Mouse (Mus musculus) layer of hippocampus, postnatal 36 days (tissue): ENCODE data around the gene Lrrc74a. TPM values are rescaled to one million over a fixed set of nuclear protein-coding genes. Genes with fewer than 3 reads are reported as not detected.

Experiments used
- DNase-seq, 2 experiments: peaks; one replicate each; pipeline ENCODE4 v3.0.0; 2022
- total RNA-seq, 2 experiments: library from RNA; stranded (reverse); gene quantifications; 2 replicates each; pipeline ENCODE4 v1.2.3; 2021

The Lrrc74a gene
- total RNA-seq, 2 experiments from 2014 or later: not detected

DNA sequence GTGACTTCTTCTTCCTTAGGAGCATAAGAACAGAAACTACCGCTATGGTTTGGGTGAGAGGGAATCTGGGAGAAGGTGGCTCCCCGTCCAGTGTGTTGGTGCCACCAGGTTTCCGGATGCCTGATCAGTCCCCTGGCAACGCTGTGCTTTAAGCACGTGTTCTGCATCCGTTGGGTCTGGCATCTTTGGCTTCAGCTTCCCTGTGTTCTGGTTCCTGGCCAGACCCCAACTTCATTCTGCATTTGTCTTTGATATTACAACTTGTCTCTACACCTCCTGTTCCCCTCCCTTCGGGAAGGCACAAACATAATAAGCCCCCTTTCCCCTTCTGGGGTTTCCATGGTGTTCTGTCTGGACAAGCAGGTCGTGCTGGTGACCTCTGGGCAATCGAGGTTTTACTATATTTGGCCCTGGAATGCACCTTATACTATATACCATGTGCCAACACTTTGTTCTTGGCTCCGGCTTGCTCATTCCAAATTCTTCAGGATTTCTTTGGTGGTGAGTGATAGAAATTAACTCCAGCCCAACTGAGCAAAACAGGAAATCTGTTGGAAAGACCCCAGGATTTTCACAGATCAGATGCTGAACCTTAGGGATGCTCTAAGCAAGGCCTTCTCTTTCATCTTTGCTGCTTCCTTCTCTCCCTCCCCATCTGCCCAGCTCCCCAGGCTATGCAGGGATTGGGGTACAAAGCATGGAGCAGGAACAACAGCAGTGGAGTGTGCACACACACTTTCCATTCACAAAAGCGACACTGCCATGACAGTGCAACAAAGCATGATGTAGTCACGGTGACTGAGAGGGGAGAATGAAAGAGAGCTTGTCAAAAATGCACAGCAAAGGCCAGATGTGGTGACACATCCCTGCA lies 52.2 kb downstream of the Lrrc74a start:
- DNase-seq: no peak

DNA sequence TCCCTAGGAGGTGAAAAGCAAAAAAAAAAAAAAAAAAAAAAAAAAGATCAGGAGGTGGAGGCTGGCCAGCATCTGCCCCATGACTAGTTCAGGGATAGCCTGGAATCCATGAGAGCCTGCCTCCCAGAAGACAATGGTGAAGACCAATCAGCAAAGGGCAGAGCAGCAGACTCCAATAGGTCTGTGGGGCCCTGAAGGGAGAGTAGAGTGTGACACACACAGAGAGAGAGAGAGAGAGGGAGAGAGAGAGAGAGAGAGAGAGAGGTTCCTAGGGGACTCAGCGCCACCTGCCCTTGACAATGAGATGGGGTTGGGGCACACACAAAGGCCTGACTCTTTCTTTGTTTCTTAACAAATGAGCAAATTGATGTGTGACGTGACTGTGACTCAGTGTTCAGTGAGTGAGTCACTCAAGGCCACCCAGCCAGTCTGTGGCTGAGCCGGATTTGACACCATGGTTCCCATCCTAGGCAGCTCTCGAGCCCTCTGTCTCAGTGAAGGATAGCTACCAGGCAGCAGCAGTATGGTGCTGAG lies 52.9 kb downstream of the Lrrc74a start:
- DNase-seq: no peak

- DNase-seq: no peak
Measured at GRCm38 (mm10) chr12:86790100-86790848, 56.1 kb downstream of the Lrrc74a start.

DNA sequence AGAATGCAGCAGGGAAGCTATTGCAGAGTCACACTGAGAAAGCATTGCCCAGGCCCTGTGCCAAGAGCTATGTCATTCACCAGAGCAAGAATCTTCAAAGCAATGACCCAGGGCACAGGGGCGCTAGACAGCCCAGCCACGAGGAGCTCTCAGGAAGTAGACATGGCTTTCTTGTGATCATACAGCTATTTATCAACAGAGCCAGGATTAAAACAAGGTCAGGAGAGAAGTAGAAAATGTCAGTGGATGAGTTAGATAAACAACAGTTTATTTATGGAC lies 56.6 kb downstream of the Lrrc74a start:
- no peak for DNase-seq

DNA sequence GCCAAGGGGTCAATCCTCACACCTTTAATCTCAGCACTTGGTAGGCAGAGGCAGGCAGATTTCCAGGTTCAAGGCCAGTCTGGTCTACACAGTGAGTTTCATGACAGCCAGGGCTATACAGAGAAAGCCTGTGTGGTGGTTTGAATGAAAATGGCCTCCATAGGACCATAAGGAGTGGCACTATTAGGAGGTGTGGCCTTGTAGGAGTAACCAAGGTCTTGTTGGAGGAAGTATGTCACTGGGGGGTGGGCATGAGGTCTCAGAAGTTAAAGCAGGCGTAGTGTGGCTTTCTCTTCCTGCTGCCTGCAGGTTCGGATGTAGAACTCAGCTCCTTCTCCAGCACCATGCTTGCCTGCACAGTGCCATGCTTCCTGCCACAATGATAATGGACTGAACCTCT lies 57.8 kb downstream of the Lrrc74a start:
- no peak for DNase-seq

DNA sequence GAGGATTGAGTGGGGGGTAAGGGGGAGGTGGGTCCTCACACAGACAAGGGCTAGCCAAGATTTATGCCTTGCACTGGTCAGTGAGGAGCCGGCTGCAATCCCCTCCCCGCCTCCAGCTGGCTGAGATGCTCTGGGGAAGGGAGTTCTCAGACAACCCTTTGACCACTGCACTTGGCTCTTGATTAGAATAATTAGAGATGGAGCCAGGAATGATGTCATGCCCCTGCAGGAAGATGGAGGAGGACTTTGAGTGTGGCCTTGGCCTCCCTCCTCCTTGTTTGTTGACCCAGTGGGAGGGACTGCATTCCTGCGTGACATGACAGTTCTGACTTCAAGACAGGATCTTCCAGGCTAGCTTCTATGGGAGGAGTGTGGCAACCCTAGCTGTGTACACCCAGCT lies 59.7 kb downstream of the Lrrc74a start:
- no peak for DNase-seq

- DNase-seq: no peak
Measured at GRCm38 (mm10) chr12:86794331-86794730, 60.2 kb downstream of the Lrrc74a start.

DNA sequence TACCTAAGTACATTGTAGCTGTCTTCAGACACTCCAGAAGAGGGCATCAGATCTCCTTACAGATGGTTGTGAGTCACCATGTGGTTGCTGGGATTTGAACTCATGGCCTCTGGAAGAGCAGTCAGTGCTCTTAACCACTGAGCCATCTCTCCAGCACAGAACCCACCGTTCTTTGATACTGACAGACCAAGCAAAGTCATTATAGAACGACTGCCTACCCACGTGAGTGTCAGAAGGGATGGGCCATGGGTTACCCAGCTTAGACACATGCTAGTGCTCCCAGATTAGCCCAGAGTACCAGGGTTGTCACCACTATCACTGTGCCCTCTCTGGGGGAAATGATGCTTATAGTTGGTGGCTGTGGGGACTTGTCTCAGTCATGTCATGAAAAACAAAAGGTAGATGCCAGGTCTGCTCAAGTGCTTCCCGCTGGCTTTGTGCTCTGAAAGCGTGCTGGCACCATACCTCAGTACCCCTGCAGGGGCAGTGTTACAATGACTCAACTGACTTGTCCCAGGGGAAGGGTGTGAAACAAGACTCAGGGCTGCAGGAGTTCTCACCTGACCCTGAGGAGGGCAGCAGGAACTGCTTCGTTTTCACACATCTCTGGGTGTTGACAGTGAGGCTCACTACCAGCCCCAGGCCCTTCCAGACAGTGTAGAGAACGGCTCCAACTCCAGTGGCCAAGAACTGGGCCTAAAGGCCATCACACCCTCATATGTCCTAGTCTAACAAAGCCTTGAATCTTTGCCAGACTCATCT lies 61.1 kb downstream of the Lrrc74a start:
- DNase-seq: no peak

GRCm38 (mm10) chr12:86795838-86796232 lies 61.7 kb downstream of the Lrrc74a start:
- DNase-seq: peak; percentile 75 to 79

- DNase-seq: no peak
Measured at GRCm38 (mm10) chr12:86796351-86796750, 62.2 kb downstream of the Lrrc74a start.

- no peak for DNase-seq
Measured at GRCm38 (mm10) chr12:86797771-86798170, 63.6 kb downstream of the Lrrc74a start.

DNA sequence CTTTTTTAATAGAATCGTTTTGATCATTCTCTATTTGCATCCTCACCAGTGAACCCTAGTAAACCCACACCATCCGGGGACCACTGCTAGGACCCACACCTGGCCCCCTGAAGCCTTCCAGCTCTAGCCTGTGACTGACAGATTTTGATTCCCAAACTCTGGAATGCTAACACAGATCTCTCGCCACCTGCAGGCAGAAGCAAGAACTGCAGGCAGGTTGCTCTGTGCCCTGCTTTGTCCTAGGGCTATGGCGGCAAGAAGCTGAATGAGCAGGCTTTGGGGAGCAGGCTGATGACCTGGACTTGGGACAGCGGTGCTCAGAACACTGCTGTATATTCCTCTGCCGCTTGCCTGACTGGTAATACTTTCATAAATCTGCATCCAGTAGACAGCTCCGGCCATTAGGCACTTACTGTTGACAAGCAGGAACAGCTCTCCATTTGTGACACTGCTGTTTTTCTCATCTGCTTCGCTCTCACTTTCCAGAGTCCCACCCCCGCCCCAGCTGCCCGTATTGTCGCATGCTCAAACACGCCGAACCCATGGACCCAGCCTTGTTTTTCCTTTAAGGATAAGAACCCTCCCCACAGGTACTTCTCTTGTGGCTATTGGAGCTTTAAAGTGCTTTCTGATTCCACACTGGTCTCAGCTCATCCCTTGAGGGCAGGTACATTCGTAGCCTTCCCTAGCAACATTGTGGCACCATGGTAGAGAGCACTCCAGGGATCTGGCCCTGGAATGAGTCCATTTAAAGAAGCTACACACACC lies 64.8 kb downstream of the Lrrc74a start:
- DNase-seq: peak; percentile 87 to 88

DNA sequence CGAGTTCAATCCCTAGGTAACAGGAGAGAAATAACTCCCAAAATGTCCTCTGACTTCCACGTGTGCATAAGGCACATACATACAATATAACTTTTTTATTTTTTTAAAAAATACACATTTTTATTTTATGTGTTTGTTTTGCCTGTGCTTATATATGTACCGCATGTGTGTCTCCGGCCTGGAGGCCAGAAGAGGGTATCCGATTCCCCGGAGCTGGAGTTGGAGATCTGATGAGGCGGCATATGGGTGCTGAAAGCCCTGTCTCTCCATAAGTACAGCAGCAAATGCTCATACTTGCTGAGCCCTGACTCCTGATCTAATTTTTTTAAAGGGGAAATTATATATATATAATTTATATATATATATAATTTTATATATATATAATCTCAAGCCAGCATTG lies 65.6 kb downstream of the Lrrc74a start:
- DNase-seq: no peak

- DNase-seq: no peak
Measured at GRCm38 (mm10) chr12:86800336-86800735, 66.2 kb downstream of the Lrrc74a start.

- no peak for DNase-seq
Measured at GRCm38 (mm10) chr12:86800765-86801147, 66.6 kb downstream of the Lrrc74a start.

GRCm38 (mm10) chr12:86801148-86802004 lies 67.2 kb downstream of the Lrrc74a start:
- DNase-seq: peak; percentile 94

DNA sequence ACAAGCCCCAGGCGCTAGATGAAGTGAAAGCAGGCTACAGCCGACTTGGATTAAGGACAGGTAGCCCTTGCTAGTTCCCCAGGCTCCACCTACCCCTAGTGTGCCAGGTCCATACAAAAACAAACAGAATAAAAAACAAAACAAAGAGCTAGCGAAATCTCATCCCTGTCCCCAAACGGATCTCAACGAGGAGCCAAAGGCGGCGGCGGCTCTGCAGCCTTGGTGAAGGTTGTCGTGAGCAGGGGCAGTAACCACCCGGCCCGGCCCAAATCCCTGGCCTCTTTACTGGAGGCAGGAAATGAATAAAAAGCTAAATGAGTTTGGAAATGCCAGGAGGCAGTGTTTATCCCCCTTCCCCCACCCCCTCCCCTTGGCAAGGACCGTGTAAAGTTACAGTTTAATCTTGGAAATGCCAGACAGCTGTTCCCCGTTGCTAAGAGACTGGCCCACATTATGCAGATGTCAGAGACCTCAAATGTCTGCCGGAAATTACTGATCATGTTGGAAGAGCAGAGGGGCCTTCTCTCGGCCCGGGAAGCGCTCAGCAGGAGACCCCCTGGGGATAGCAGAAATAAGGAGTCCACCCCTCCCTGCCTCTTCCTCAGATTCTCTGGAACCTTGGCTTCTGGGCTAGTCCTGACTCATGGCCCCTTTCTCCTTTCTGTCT lies 68.0 kb downstream of the Lrrc74a start:
- DNase-seq: peak; percentile 39 to 41

DNA sequence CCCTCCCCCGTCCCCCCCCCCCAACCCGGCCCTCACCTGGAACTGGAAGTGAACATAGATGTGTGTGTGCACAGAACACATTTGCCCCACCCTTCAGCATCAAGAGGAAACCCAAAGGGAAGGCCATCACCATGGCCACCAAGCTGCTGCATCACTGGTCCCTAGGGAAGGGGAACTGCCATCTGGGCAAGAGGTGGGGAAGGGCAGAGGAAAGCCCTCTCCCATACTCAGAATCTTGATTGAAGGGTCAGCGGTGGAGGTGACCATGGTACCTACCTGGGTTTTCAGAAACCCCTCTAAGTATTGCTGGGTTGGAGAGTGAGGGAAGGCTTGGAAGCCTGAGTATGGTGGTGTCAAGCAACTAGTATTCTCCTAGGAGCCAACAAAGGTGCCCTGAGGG lies 68.7 kb downstream of the Lrrc74a start:
- no peak for DNase-seq

DNA sequence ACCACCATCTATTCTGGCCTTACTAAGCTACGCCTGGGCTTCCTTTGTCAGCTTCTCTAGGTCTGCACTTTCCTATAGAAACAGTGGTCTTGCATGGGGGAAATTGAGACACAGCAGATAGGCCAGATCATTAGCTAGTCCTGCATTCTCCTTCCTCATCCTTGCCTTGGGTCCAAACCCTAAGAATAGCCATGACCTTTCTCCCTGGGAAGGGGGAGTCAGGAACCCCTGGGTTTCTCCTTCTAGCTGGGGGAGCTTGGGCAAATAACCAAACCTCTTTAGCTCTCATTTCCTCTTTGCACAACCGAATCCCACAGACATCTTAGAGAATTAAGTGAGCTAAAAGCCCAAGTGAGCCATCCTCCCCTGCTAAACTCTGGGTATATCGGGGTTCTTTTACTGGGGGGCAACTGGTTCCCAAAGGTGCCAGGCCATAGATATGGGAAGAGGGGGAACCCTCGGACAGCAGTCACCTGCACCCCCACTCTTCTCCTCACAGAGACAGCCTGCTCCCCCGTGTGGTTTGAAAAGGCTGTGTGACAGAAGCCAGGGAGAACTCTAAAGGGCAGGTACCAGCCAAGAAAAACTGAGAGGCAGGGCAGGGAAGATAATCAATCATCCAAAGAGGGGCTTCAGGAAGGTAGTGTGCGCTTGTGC lies 69.6 kb downstream of the Lrrc74a start:
- no peak for DNase-seq

GRCm38 (mm10) chr12:86804308-86804700 lies 70.1 kb downstream of the Lrrc74a start:
- no peak for DNase-seq
